Mouse (Mus musculus) embryonic fibroblast, embryonic 13.5 days (primary cell): ENCODE data around the gene Stat3.

Experiments
- CTCF ChIP-seq: IDR thresholded peaks from 2 replicates; pipeline ENCODE4 v1.5.1; 2011; ENCODE audit warnings: mild to moderate bottlenecking, control low read depth, low read length, moderate library complexity, borderline replicate concordance; ENCODE audit not compliant: insufficient read depth
- POLR2A ChIP-seq: IDR thresholded peaks from 2 replicates; pipeline ENCODE4 v1.6.1; 2011; ENCODE audit warnings: low read depth, mild to moderate bottlenecking, control low read depth, low read length, moderate library complexity

DNA sequence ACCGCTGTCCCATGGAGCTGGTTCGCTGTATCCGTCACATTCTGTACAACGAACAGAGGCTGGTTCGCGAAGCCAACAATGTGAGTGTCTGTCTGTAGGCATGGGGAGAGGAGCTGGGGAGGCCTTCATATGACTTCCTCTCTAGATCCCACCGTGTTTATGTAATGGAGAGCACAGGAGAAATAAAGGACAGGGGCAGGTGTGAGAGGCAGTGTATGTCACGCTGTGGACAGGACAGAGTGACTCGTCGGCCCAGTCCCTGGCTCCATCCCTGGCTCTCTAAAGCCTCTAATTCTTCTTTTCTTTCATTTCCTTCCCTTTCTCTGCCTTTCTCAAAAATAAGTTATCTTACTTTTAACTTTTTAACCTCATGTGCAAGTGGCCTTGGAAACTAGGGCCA is 76.2 kb downstream of the Stat3 start:
- TF ChIP-seq CTCF (no peak), POLR2A (no peak)
